Mouse (Mus musculus) urinary bladder, postnatal 14 days (tissue): ENCODE results near the gene Ccnk.
A peak's percentile ranks its signal among the peaks of the same experiment; 100 is the strongest.

Source experiments
- DNase-seq: peaks from one replicate; pipeline ENCODE4 v3.0.0; 2021; ENCODE audit warnings: low spot score

Ccnk gene

DNA sequence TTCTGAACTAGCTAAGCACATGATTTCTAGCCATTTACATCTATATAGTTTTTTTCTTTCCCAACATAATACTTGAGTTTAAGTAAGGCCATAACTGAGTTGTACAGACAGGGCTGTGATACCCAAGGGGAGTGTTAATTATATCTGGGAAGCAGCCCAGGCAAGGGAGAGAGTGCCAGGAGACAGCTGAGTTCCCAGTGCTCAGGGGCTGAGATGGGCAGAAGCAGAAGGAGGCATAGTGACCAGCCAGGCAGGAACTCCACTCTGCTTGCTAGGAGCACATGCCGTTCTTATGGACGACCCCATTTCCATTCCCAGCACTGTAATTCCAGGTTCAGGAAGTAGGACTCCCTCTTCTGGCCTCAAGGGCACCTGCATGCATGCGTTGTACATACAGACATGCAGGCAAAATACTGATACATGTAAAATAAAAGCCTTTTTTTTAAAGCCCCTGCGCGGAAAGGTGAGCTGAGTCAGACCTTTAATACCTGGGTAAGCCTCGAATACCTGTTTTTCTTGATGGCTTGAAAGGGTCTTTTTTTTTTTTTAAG is 8.2 kb downstream of the Ccnk start:
- no peak for DNase-seq

DNA sequence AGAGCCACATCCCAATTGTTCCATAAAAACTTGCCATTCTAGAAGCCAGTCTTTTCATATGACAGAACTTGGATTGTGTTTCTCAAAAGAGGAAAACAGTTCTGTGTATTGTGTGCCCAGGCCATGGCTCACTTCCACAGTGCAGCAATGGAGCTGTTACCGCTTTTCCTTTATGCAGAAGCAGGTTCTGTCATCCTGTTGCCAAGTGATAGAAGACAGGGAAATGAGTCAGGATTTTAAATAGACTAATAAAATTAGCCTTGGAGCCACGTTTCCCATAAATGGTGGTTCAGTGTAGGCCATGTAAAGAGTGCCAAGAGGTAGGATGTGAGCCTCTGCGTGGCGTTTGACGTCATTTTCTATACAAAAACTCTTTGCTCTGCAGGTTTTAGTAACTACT is 14.5 kb downstream of the Ccnk start:
- DNase-seq, result no peak

DNA sequence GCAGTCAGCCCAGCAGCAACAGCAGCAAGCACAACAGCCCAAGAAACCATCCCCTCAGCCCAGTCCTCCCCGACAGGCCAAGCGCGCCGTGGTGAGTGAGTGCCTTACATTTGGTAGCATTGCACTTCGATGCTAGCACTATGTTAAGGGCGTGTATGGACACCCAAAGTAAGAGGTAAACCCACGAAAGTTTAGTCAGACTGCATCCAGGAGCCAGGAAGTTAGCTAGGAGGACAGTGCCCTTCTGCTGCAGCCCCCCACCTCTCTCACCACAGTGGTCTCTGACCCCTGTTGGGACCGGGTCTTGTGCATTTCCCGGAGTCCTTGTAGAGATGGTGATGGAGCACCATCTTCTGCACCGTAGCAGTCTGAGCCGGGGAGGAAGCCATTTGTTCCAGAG is 16.4 kb downstream of the Ccnk start:
- DNase-seq, result no peak

DNA sequence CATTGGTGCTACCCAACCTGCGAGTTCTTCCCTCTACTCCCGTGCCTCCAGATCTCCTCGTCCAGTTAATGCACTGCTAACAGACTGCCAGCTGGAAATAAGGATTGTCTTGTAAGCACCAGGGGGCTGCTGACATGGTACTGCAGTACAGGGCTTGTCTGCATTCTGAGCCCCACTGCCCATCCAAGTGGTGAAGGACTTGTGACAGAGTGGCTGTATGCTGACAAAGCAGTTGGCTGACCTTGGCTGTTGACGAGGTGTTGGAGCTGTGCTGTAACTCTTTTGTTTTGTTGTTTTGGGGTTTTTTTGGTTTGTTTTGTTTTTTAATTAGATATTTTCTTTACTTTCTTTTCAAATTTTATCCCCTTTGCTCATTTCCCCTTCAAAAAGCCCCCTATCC is 19.1 kb downstream of the Ccnk start:
- no peak for DNase-seq

DNA sequence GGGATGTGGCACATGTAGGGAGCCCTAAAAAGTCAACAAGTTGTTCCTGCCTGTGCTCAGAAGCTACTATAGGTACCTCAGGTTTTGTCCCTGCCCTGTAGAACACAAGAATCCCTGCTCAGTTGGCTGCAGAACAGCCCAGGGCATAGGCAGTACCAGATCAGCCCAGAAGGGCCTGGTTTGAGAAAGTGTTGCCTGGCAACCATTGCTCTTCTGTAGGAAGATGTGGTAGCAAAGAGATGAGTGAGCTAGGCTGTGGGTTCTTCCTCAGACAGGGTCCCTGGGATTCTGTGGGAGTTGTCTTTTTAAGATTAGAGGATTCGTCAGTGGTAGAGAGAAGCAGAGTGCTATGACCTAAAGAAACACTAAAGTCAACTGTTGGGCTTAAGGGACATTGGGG is 20.7 kb downstream of the Ccnk start:
- DNase-seq, result no peak

DNA sequence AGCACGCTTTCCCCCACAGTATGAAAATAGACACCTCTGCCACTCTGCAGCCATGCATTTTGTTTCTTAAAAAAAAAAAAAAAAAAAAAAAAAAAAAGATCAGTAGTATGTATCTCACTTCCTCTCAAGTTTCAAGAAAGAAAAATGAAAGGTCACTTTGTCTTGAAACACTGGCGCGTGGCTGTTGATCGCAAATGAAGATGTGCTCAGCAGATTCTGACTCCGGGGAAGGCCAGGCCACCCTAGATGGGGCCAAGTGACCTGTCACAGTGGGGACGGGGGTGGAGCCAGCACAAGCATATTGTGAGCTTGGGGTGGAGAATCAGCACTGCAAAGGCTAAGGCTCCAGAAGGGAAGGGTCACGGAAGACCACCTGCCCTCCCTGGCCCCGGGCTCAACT is 24.5 kb downstream of the Ccnk start:
- no peak for DNase-seq

DNA sequence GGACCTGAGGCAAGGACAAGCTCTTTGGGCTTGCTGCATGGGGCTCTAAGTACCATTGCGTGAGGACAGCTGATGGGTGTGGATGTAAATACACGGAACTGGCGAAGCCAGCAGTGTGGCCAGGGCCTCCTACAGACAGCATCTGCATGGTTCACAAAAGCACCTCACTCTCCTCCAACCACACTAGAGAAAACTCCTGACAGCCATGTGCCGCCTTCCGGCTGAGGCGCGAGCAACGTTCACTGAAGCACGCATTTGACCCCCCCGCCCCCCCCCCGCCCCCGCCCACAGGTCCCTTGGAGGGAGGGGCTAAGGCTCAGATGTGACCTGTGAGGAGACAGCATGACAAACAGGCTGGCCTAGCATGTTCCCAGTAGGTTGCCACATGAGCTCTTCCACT is 25.6 kb downstream of the Ccnk start:
- DNase-seq, result no peak

DNA sequence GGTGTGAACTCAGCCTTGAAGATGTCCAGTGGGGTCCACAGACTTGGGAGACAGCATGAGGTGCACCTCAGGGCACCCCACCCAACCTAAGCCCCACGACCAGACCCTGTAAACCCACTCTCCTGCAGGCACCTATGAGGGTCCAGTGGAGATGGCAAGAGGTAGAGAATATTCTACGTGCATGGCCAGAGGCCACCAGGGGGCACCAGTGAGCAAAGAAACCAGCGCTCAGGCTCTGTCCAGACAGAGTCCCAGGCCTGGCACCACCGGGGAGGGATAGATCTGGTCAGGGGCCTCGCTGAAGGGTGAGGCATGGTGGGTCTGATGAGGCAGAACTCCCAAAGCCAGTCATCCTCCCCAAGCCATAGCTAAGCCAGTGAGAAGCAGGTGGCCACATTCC is 27.3 kb downstream of the Ccnk start:
- peak; percentile 84 for DNase-seq

DNA sequence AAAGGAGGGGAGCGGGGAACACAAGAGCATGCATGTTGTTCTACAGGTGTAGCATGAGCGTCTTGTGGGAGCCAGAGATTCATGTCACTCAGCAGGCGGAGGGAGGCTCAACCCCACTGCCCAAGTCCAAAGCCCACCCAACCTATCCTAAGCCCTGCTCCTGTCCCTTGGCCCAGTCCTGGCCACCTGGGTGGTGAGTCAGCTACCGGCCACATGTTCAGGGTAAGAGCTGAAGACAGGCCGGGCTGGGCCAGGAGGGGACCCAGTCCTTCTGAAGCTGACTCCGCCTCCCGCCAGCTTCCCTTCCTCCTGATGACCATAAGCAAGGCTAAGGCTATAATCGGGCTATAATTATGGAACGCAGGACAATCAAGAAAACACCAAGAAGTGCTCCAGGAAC is 28.8 kb downstream of the Ccnk start:
- no peak for DNase-seq

DNA sequence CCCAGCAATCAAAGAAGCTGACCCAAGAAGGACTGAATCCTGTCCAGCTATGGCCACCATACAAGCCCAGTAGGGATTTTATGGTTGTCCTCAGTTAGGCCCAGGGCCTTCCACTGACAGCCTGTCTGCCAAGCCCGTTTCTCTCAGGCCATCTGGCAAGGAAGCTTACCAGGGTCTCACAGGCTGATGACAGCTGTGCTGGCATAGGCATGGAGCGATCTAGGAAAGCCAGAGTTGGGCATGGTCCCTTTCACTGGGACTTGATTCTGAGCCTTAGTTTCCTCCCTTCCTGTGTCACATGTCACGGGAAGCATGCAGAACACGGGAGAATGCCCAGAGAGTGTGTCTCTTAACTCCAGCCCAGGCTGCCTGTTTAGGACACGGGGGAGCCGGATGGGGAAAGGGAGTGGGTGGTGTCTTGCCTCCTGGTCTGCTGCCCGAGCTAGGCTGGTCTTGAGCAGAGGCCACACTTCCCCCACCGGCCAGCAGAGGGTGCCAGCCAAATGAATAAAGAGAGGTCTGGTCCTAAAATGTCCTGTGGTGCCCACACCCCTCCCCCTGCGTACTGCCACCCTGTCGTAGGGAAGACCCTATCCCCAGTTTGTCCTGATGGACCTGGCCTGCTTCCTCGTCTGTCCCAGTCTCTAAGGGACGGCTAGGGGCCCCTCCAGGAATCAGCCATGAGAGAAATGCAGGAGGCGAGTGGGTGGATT is 29.5 kb downstream of the Ccnk start:
- peak; percentile 76 for DNase-seq

DNA sequence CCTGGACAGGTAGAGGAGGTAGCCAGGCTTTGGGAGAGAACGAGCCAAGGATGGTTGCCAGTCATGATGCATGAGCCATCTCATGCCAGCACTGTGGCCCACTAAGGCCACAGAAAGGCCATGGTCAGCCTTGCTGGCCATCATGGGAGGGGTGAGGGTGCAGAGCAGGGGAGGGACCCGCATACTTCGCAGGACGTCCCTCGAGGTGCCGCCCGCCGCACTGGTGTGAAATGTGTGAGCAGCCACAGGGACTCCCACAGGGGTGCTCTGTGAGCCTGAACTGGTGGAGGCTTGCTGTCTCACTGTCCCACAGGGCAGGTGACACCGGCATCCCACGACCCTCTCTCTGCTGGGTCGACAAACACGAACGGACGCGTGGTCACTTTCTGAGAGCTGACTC is 31.2 kb downstream of the Ccnk start:
- DNase-seq, result no peak

DNA sequence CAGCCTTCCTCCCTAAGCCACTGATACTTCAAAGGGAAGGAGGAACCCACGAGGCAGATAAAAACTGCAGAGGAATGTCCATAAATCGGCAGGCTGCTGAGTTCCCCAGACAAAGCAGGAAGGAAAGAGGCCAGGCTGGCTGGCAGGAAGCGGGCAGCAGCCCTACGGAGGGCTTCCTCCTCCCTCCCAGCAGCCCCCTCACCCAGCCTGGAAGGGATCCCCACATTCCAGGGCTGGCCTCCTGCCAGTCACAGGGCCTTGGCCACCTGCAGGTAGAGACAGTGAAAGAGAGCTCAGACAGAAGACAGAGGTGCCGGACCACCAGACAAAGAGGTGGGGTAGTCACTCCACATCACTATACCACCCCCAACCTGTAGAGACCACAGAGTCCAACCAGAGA is 32.7 kb downstream of the Ccnk start:
- no peak for DNase-seq

DNA sequence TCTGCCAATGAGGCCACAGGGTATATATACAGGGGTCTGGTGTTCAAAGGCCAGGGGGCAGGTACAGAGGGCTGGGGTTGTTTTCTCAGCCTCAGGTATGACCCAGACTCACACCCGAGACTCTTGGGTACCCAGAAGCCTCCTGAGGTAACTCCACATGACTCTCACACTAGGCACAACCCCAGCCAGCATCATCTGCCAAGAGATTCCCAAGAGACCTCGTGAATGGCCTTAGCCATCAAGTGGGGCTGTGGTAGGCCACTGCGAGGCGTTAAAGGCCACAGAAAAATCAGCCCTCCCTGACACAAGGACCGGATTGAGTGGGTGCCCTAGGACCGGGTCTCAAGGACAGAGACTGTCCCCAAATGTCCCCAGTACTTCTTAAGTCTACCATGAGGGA is 33.1 kb downstream of the Ccnk start:
- no peak for DNase-seq

DNA sequence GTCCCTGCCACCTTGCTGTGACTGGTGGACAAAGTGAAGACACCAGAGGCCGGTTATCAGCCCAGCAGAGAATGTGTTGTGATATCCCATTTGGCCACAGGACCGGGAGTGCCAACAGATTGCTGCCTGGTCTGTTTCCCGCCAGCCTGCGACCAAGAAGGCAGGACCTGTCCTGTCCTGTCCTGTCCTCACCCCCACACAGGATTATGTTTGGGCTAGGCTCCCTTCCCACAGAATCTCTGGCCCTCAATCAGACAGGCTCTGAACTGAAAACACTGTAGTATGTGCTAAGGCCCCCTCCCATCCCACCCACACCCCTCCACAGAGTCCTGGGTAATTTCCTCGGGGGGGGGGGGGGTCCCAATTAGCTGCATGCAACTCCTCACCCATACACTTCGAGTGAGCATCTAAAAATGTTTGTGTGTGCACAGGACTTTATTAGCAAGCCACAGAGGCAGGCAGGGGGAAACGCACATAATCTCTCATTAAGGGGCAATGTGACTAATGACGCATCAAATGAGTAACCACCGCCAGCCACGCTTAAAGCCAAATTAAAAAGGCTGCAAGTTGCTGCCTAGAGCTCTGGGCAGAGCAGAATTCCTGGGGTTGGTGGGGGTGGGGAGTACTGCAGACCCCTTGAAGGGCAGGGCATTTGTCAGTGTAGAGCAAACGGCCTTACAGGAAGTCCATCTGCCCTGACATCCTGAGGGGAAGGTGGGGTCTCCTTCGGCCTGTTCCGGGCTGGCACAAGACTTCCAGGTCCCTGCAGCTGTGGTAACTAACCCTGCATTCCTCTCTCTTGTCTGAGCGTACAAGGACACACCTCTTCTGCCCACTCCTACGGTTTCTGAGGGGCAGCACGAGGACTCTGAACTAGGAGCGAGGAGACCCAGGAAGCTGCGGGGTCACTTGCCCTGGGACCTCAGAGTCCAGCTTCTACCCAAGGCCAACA is 34.0 kb downstream of the Ccnk start:
- no peak for DNase-seq

DNA sequence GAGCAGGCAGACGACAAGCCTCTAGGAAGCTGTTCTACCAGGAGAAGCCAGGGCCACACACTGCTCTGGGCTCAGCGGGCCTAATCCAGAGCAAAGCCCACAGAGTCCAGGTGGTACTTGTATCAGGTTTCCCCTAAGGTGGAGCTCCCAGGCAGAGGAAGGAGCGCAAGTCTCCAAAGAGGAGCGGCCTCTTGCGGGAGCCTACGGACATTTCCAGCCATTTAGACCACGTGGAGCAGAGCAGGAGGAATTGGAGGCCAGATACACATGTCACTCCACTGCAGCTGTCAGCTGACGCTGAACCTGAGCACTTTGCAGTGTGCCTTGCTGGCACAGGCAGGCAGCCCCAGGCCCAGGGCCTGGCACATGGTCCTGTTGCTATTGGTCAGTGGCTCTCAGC is 35.7 kb downstream of the Ccnk start:
- DNase-seq, result no peak

DNA sequence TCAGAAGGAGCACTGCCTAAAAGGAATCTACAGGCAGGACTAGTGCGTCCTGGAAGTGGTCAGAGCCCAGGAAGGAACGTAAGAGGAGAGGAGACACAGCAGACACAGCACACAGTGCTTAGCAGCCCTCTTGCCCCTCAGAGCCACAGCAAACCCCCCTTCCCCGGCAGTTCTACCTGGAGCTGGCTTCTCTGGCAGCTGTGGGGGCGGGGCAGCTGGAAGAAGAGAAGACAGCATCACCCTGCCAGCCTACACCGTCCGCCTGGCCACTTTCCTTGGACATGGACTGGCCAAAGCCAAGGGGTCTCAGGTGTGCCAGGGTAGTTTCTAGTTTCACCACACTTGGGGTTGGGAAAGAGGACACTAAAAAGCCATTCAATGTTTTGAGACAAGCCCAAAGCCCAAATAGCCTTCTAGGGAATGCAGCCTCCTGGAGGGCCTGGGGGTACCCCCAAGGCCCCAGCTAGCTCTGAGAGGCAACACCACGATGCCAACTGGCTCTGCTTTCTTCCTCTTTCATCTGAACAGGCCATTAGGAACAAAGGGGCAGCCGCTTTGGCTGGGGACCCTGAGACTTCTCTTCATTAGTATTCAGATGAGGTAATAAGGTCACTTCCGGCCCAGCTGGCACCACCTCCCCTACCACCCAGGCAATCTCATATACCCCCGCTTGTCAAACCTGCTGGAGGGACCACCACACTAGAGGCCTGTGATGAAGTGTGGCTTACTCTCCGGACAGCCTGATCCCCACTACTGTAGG is 37.4 kb downstream of the Ccnk start:
- no peak for DNase-seq

DNA sequence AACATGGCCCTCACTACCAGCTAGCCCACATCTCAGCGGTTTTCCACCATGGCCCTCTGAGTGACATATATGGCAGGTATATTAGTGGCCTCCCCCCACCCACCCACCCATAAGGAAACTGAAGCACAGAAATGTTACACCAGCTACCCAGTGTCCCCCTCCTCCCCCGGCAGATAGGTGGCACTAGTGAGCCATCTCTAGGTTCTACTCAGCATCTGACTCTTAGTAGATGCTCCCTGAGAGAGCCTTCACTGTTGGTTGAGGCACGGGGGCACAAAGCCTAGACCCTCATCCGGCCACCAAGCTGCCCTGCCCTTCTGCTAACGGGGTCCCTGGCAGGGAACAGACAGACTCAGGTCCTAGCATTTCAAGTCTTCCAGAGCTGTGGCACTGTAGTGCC is 38.2 kb downstream of the Ccnk start:
- peak; percentile 68 for DNase-seq

DNA sequence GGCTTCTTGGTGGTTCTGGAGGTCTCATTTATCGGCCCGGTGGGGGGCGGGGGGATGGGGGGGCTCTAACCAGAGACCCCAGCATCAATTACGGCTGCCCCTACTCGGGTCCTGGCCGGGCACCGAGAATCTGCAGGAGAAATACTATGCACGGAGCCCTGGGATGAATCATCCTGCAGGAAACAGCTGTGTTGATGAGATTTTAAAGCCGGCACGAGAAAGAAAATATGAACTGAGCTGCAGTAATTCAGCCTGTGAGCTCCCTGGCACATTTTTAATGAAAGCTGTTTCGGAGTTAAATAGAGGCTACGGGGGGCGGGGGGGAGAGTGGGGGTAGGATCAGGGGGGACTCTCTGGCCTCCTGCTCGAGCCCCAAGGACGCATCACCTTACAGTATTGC is 39.8 kb downstream of the Ccnk start:
- no peak for DNase-seq

DNA sequence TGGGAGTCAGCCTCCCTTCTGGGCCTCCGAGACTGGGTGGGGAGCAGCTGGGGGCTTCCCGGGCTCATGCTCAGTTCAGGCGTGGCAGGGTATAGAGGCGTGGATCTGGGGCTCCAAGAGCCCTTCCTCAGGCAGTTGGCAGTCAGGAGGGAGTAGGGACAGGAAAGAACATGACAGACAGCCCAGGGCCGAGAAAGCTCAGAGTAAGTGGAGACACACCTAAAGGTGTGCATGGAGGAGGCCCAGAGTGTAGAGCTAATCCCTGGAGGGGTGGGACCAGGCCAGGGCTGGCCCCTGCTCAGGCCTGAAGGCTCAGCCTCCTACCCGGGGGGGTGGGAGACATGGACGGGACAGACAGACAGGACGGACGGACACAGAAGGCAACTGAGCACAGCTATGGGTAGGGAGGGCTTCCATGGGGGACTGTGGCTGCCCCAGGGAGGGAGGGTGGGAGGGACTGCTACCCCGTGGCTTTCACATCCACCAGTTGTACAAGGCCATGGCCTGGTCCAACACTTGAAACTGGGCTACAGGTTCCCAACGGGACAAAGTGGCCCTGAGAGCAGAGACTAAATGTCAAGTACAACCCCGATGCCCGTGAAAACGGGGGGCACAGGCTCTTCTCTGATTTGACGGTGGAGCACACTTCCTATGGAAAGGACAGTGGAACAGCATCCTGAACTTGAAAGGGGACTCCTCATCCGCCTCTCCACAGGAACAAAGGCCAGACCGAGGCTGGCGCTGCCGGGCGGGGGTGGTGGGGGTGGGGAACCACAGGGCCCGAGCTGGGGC is 40.6 kb downstream of the Ccnk start:
- DNase-seq, result no peak

DNA sequence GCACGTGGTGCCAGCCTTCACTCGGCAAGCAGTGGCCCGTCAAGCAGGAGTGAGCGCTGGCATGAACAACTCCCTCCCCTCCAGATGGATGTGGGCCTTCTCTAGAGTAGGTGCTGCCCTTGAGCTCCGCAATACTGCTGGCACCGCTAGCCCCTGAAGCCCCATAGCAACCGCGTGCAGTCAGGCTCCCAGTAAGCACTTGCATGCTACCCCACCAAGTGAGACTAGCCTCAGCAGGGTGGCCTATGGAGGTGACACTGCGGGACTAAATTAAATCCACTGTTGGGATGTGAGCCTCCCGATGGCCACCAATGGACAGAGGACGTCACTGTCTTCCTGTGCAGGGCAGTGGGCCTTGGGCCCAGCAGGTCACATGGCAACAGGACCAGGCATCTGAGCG is 41.2 kb downstream of the Ccnk start:
- no peak for DNase-seq

DNA sequence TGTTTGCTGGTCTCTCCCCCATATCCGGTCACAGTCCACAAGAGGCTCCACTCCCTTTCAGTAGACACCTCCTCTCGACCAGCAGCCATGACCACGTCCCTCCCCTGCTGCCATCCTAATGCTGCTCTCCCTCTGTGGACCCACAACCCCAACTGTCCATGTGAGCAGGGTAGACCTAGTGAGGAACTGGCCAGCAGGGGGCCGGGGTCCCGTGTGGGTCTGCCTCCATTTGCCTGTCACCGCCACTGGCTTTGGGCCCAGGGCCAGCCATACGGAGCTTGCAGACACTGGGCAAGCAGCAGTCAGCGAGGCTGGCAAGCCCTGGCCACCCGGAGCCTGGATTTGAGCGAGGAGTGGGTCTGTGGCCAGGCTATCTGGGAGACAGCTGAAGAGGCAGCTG is 41.8 kb downstream of the Ccnk start:
- no peak for DNase-seq

DNA sequence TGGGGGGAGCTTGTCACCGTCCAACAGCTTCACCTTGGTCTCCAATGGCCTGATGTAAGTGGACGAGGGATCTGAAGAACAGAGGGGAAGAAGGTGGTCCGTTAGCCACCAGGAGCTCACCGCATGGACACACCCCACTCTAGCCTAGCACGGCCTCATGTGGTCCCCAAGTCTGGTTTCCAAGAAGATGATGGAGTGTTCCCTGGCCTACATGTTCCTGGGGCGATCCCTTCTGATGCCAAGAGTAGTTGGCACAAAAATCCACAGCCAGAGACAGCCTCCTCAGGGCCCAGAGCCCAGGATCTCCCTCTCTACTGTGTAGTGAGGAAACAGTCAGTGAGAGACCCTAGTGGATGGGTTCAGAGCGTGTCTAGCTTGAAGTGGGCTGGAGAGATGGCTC is 42.3 kb downstream of the Ccnk start:
- DNase-seq, result no peak
